Mouse (Mus musculus) CH12F3 (cell line): ENCODE results near the gene Sult1c2.
"Not testable (repeated sequence)": the region's sequence is repeated elsewhere in the genome, so short reads cannot be mapped to it uniquely, and the experiment has no call there.

Experiments
- in situ Hi-C: fragments of 300-500 bp; cut with MboI; formaldehyde crosslinking; loops from 2 replicates; pipeline ENCODE4 v1.14.3; 2020; ENCODE audit warnings: low sequenced_read_pairs

The Sult1c2 gene

GRCm38 (mm10) chr17:53846206-53846605 lies at the start of gene Sult1c2:
Sult1c2 (minus strand) TSS chr17:53846339.
- in situ Hi-C loops, result no loop called here

GRCm38 (mm10) chr17:53879006-53879675 lies 33.0 kb upstream of the Sult1c2 start:
- in situ Hi-C loops, result not testable (repeated sequence)

GRCm38 (mm10) chr17:53874433-53874832 lies 28.3 kb upstream of the Sult1c2 start:
- in situ Hi-C loops, result no loop called here

GRCm38 (mm10) chr17:53872192-53872591 lies 26.1 kb upstream of the Sult1c2 start:
- in situ Hi-C loops, result no loop called here

DNA sequence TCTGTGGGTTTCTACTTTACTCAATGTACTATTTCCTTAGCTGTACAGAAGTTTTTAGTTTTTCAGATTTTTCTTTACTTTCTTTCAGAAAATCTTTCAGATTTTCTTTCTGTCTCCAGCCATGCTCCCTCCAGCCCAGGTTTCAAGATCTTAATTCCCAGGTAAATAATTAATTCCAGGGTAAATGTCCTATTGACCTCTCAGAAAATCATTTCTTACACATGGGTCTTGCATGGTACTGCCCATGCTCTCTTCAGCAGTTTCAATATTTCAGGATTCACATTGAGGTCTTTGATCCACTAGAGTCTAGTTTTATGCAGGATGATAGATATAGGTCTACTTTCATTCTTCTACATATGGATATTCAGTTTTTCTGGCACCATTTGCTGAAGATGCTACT lies 23.8 kb upstream of the Sult1c2 start:
- in situ Hi-C loops, result no loop called here

DNA sequence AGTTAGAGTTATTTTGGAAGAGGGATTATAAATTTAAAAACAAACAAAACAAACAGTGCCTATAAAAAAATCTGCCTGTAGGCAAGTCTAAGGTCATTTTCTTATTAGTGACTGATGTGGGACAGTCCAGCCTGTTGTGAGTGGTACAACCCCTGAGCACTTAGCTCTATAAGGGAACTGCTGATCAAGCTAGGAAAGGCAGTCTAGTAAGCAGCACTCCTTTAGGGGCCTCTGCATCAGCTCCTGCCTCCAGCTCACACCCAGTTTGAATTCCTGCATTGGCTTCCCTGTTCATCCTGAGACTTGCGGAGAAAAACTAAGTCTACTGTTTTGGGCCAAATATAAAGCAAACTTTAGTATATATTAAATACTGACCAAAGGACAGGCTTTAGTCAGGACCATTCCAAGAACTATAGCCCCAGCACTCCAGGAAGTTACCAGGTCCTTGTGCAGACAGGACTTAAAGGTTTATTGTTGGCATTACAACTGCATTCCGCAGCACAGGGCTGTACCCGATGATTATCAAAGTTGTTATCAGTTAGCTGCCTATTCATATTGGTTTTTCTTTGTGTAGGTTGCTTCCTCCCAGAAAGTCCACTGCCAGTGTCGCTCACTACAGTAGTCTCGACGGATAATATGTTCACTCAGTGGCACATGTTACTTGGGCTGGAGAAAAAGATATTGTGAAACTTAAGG lies 19.3 kb upstream of the Sult1c2 start:
- in situ Hi-C loops, result no loop called here

- in situ Hi-C loops, result no loop called here
Measured at GRCm38 (mm10) chr17:53860548-53860947, 14.4 kb upstream of the Sult1c2 start.

GRCm38 (mm10) chr17:53854992-53855391 lies 8.9 kb upstream of the Sult1c2 start:
- in situ Hi-C loops, result no loop called here

- in situ Hi-C loops, result no loop called here
Measured at GRCm38 (mm10) chr17:53845796-53846195, 343 bp downstream of the Sult1c2 start.

GRCm38 (mm10) chr17:53833366-53833765 lies 12.8 kb downstream of the Sult1c2 start:
- in situ Hi-C loops, result no loop called here

- in situ Hi-C loops, result not testable (repeated sequence)
Measured at GRCm38 (mm10) chr17:53803974-53804373, 42.2 kb downstream of the Sult1c2 start.

GRCm38 (mm10) chr17:53783381-53783780 lies 62.8 kb downstream of the Sult1c2 start:
- in situ Hi-C loops, result no loop called here
